Mouse (Mus musculus): ENCODE results near the gene 2410131K14Rik. TPM values are rescaled to one million over a fixed set of nuclear protein-coding genes. Genes with fewer than 3 reads are reported as not detected.

The 2410131K14Rik gene
- polyA plus RNA-seq (2011; ENCODE audit: insufficient read depth, insufficient read length, low read depth, missing spikeins) = 8.0 and 9.4 TPM in 2 replicates

DNA sequence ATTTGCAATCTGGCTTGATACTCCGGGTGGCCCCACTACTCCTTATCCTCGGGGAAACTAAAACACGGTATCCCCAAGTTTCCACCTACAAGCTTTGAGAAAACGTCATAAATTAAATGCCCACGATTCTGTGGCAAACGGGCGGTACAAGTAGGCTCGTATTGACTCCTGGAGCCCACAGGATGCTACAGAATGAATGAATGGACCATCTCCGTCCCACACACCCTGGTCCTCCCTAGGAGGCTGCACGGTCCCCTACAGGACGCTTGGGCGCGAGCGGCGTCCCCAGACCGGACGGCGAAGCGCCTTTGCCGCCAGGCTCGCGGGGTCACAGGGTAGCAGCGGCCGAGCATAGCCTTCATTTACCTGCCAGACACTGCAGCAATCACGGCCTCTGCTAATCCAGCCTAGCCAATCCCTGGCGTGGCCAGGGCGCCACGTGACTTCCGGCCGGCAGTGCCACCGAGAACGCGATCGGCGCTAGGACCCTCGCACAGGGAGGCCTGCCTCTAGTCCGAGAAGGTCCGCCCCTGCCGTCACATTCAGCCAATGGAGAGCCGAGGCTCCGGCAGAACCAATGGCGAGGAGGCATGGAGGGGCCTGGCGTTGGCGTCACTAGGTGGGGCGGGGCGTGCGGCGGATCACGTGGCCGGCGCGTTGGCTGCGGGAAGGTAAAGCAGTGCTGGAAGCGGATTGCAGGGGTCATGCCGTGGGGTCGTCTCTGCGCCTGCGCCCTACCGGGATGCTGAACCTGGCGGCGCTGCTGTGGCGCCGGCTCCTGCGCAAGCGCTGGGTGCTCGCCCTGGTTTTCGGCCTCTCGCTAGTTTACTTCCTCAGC lies at the start of gene 2410131K14Rik, which contains the start of gene Rnft2:
TSS of gene 2410131K14Rik (plus strand) at position 622 of the 838 bp plus-strand sequence.
TSS of gene Rnft2 (minus strand) at position 511 of the 838 bp plus-strand sequence.
- H3K27me3 ChIP-seq (ENCODE audit: control insufficient read depth, insufficient read depth, low read length, poor library complexity, severe bottlenecking) = no peaks in the 10 kb centered on the region
- H3K27ac ChIP-seq (ENCODE audit: insufficient read depth, low read length) = peak within 1 kb of the TSS; percentile 31
- peak within 1 kb of the TSS; percentile 84 for H3K4me3 ChIP-seq (ENCODE audit: low read depth, low read length)
- no peaks in the 10 kb centered on the region for H3K9me3 ChIP-seq (replicated peaks; ENCODE audit: control insufficient read depth, insufficient read depth, low read length, poor library complexity, severe bottlenecking)
- H3K9ac ChIP-seq (ENCODE audit: low read depth, poor library complexity, severe bottlenecking) = peak within 1 kb of the TSS; percentile 35
- TF ChIP-seq CTCF (IDR thresholded peaks at IDR 0.05; ENCODE audit: low read depth, low read length) (no peak), EP300 (IDR thresholded peaks at IDR 0.05; ENCODE audit: insufficient read depth, low read depth, low read length) (0 out of 2 replicates have a peak, but pooled peaks have one; percentile 37), POLR2A (IDR thresholded peaks at IDR 0.05; ENCODE audit: insufficient read depth, low read length) (peak; percentile 39)
- no peaks in the 10 kb centered on the region for H3K36me3 ChIP-seq (ENCODE audit: control insufficient read depth, insufficient read depth, low read length, poor library complexity, severe bottlenecking)
- H3K4me1 ChIP-seq (ENCODE audit: control insufficient read depth, insufficient read depth, low read length) = no peaks in the 10 kb centered on the region

DNA sequence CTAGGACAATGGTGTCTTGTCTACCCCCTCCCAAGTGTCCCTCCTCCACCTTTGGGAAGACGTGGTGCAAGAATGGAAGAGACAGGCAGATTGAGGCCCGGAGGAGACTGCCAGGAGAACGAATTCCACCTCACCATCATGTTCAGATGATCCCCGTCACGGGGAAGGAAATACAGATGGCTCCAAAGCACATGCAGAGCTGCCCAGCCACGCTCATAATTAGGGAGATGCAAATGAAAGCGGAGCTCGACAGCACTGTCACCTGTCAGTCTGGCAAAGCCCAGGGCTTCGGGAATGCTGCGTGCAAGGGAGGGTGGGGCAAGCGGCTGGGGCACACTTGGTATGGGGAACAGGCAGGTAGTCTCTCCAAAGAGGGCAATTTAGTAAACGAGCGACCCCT lies 47.6 kb upstream of the 2410131K14Rik start:
- no peaks in the 10 kb centered on the region for H3K27me3 ChIP-seq (ENCODE audit: control insufficient read depth, insufficient read depth, low read length, poor library complexity, severe bottlenecking)
- no peak overlapping the region for H3K4me3 ChIP-seq (ENCODE audit: low read depth, low read length)
- no peak overlapping the region for H3K27ac ChIP-seq (ENCODE audit: insufficient read depth, low read length)
- no peaks in the 10 kb centered on the region for H3K4me1 ChIP-seq (ENCODE audit: control insufficient read depth, insufficient read depth, low read length)
- H3K9ac ChIP-seq (ENCODE audit: low read depth, poor library complexity, severe bottlenecking) = no peak overlapping the region
- no peak for TF ChIP-seq POLR2A (IDR thresholded peaks at IDR 0.05; ENCODE audit: insufficient read depth, low read length)
- TF ChIP-seq CTCF (IDR thresholded peaks at IDR 0.05; ENCODE audit: low read depth, low read length) = no peak
- no peak for TF ChIP-seq EP300 (IDR thresholded peaks at IDR 0.05; ENCODE audit: insufficient read depth, low read depth, low read length)
- no peaks in the 10 kb centered on the region for H3K9me3 ChIP-seq (replicated peaks; ENCODE audit: control insufficient read depth, insufficient read depth, low read length, poor library complexity, severe bottlenecking)
- H3K36me3 ChIP-seq (ENCODE audit: control insufficient read depth, insufficient read depth, low read length, poor library complexity, severe bottlenecking) = no peaks in the 10 kb centered on the region

- Histone ChIP-seq H3K4me1 (ENCODE audit: control insufficient read depth, insufficient read depth, low read length) (no peaks in the 10 kb centered on the region), H3K4me3 (ENCODE audit: low read depth, low read length) (no peak overlapping the region), H3K27ac (ENCODE audit: insufficient read depth, low read length) (no peak overlapping the region), H3K9me3 (replicated peaks; ENCODE audit: control insufficient read depth, insufficient read depth, low read length, poor library complexity, severe bottlenecking) (no peaks in the 10 kb centered on the region), H3K36me3 (ENCODE audit: control insufficient read depth, insufficient read depth, low read length, poor library complexity, severe bottlenecking) (no peaks in the 10 kb centered on the region), H3K9ac (ENCODE audit: low read depth, poor library complexity, severe bottlenecking) (no peak overlapping the region), H3K27me3 (ENCODE audit: control insufficient read depth, insufficient read depth, low read length, poor library complexity, severe bottlenecking) (no peaks in the 10 kb centered on the region)
- no peak for TF ChIP-seq EP300 (IDR thresholded peaks at IDR 0.05; ENCODE audit: insufficient read depth, low read depth, low read length)
- TF ChIP-seq CTCF (IDR thresholded peaks at IDR 0.05; ENCODE audit: low read depth, low read length) = no peak
- TF ChIP-seq POLR2A (IDR thresholded peaks at IDR 0.05; ENCODE audit: insufficient read depth, low read length) = no peak
Measured at GRCm38 (mm10) chr5:118199670-118200069, 45.4 kb upstream of the 2410131K14Rik start.

DNA sequence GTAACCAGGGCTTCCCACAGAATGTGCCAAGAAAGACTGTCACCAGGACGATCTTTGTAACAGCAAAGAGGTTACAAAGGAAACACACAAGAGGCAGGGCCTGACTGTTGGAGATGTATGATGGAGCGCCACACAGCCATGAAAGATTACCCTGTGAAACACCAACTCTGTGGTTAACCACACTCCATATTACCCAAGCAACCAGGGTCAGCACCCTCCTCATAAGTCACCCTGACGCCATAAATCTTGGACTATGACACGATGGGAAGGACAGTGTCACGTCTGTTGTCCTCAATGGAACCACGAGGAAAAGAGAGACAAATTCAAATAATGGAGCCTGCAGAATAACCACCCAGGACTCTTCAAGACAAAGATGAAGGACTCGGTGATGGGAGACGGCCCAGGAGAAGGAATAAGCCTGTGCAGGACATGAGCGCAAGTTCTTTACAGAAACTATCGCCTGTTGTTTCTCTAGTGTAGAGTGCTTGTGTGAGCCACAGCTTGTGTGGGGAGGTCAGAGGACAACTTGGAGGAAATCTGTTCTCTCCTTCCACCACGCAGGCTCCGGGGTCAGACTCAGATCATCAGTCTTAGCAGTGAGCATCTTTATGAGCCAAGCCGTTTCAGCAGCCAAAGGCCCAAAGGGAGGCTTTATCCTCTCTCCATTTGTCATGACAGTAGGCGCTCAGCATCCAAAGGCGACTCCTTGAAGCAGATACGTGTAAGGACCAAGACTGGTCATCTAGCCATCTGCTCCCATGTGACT lies 40.2 kb upstream of the 2410131K14Rik start:
- no peaks in the 10 kb centered on the region for H3K9me3 ChIP-seq (replicated peaks; ENCODE audit: control insufficient read depth, insufficient read depth, low read length, poor library complexity, severe bottlenecking)
- H3K4me1 ChIP-seq (ENCODE audit: control insufficient read depth, insufficient read depth, low read length) = no peaks in the 10 kb centered on the region
- no peaks in the 10 kb centered on the region for H3K27me3 ChIP-seq (ENCODE audit: control insufficient read depth, insufficient read depth, low read length, poor library complexity, severe bottlenecking)
- H3K36me3 ChIP-seq (ENCODE audit: control insufficient read depth, insufficient read depth, low read length, poor library complexity, severe bottlenecking) = no peaks in the 10 kb centered on the region
- no peak overlapping the region for H3K4me3 ChIP-seq (ENCODE audit: low read depth, low read length)
- no peak overlapping the region for H3K9ac ChIP-seq (ENCODE audit: low read depth, poor library complexity, severe bottlenecking)
- no peak overlapping the region for H3K27ac ChIP-seq (ENCODE audit: insufficient read depth, low read length)
- TF ChIP-seq CTCF (IDR thresholded peaks at IDR 0.05; ENCODE audit: low read depth, low read length) (no peak), EP300 (IDR thresholded peaks at IDR 0.05; ENCODE audit: insufficient read depth, low read depth, low read length) (no peak), POLR2A (IDR thresholded peaks at IDR 0.05; ENCODE audit: insufficient read depth, low read length) (no peak)

- Histone ChIP-seq H3K27me3 (ENCODE audit: control insufficient read depth, insufficient read depth, low read length, poor library complexity, severe bottlenecking) (no peaks in the 10 kb centered on the region), H3K9me3 (replicated peaks; ENCODE audit: control insufficient read depth, insufficient read depth, low read length, poor library complexity, severe bottlenecking) (no peaks in the 10 kb centered on the region), H3K4me3 (ENCODE audit: low read depth, low read length) (no peak overlapping the region), H3K27ac (ENCODE audit: insufficient read depth, low read length) (no peak overlapping the region), H3K9ac (ENCODE audit: low read depth, poor library complexity, severe bottlenecking) (no peak overlapping the region), H3K4me1 (ENCODE audit: control insufficient read depth, insufficient read depth, low read length) (no peaks in the 10 kb centered on the region), H3K36me3 (ENCODE audit: control insufficient read depth, insufficient read depth, low read length, poor library complexity, severe bottlenecking) (no peaks in the 10 kb centered on the region)
- TF ChIP-seq CTCF (IDR thresholded peaks at IDR 0.05; ENCODE audit: low read depth, low read length) (no peak), EP300 (IDR thresholded peaks at IDR 0.05; ENCODE audit: insufficient read depth, low read depth, low read length) (no peak), POLR2A (IDR thresholded peaks at IDR 0.05; ENCODE audit: insufficient read depth, low read length) (no peak)
Measured at GRCm38 (mm10) chr5:118205852-118206251, 39.2 kb upstream of the 2410131K14Rik start.
